Mouse (Mus musculus): Measurements from ENCODE around the gene Il1rapl2.
A peak's percentile ranks its signal among the peaks of the same experiment; 100 is the strongest.

Il1rapl2 gene

DNA sequence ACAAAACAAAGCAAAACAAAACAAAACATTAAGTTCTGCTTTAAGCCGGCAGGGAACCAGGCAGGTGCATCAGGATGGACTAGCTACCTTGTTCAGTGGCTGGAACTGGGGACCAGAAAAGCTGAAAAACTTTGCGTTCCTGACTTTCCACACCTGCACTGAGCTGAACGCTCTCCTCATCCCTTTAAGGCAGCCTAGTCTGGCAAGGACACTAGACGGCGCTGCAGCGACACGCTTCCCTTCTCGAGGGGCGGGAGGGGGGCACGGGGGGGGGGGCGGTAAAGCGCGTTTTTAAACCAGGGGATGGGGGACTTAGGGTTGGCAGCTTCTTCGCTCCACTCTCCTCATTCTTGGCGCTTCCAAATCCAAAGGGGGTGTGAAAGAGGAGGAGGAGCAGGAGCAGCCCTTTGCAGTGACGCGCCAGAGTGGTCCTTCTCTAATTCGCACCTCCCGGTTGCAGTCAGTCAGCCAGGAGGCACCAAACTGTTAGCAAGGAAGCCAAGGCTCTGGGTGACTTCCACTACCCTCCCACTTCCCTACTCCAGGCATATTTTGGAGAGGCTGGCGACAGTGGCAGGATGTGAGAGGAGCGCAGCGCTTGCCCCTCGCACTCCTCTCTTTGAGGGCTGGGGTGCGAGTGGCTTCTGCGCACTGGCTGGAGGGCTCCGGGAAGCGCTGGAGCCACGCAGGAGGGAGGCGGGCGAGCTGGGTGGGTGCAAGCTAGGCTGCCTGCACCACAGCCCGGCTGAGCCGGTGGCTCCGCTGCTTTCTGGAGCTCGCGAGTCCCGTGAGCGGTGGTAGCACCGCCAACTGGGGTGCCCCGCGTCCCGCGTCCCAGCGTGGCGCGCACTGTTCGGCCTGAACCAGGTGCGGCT, at the start of gene Il1rapl2:
Gene Il1rapl2, plus strand, starts transcription at position 288 of the 875 bp plus-strand sequence.
- DNase-seq (ENCODE audit: low read depth, low spot score): no peak

DNA sequence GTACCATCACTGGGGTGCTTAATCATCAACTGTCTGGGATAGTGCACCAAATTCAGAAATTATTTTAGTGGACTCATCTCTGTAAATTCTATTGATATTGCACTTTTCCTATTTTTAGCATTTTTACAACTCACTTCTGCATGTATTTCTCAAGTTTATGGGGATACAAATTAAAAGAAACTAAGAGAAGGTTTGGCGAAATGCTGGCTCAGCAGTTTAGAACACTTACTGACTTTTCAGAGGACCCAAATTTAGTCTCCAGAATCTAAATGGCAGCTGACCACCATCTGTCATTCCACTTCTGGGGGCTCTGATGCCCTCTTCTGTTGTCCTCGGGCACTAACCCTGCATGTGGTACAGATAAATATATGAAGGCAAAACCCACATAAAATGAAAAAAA, 22.1 kb upstream of the Il1rapl2 start:
- DNase-seq (ENCODE audit: low read depth, low spot score): no peak

DNA sequence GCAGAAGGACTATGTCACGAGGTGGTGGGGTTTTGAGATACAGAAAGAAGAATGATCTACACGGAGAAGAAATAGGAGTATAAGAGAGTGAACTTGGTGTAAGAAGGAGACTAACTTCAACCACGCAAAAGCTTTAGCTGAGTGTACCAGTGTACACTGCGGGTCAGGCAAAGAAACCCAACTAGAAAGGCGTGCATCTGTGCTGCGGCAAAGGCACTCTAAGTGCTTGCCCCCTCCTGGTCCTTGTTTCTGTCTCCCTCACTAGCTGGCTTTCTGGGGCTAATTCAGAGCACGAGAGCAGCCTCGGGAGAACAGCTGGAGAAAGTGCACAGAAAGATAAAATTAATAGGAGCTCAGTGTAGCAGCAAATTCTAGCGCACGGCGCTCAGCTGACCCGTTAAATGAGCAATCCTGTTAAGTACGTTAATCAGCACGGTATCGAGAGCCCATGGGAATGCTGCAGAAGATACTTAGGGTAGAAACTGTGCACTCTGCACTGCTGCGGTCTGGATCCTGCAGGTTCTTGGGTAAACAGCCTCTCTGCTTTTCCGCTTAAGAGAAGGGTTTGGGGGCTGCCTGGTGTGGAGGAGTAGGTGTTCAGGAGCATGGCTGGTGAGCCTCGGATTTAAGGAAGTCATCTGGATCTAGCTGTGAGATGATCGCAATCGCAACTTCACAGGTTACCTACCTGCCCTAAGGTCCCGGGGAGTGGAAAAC, 778 bp upstream of the Il1rapl2 start:
- no peak for DNase-seq (ENCODE audit: low read depth, low spot score)

DNA sequence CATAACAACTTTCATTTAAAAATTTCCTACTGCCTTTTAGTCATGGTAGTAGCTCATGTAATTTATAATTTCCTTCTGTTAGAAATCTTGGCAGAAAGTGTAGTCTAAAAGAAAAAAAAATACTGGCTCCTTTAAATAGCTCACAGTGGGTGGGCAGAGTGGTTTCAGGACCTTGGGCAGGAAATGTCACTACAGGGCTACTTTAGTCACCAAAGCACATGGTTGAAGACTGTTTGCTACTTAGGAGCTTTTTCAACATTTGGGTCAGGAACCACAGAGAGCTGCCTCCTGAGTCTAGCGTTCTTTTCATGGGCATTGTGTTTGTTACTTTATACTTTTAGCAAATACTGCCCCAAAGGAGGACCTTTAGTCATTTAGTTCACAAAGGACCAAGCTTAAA, 12.2 kb downstream of the Il1rapl2 start:
- DNase-seq (ENCODE audit: low read depth, low spot score): no peak

DNA sequence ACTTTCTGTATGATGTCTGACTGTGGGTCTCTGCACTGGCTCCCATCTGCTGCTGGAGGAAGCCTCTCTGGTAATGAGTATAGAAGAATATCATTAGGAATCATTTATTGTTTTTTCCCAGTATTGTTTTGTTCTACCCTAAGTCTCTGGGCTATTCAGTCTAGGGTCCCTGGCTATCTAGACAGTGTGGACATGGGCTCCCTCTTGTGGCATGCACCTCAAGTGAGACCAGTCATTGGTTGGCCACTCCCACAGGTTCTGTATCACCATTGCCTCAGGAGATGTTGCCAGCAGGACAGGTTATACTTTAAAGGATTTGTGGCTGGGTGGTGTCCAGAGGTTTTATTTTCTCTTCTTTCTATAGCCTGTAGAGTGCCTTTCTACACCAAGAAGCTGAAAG, 50.3 kb downstream of the Il1rapl2 start:
- DNase-seq (ENCODE audit: low read depth, low spot score): peak; percentile 7

DNA sequence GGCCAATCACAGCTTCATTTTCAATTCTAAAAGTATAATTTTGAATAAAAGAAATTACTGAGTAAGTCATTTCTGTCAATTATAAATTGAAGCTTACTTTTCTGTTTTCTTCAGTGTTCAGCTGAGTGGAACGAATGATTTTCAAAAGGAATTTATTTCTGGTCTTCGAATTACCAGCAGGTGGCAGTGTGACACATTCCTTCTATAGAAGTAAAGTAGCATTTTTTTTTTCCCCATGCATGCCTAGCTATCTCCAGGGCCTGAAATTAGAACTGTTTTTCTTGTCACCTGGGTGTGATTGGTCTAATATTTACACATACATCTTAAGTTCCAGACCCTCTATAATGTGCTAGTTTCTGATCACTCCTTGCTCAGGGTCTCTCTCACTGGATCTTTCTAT, 96.6 kb downstream of the Il1rapl2 start:
- peak; percentile 35 for DNase-seq (ENCODE audit: low read depth, low spot score)

DNA sequence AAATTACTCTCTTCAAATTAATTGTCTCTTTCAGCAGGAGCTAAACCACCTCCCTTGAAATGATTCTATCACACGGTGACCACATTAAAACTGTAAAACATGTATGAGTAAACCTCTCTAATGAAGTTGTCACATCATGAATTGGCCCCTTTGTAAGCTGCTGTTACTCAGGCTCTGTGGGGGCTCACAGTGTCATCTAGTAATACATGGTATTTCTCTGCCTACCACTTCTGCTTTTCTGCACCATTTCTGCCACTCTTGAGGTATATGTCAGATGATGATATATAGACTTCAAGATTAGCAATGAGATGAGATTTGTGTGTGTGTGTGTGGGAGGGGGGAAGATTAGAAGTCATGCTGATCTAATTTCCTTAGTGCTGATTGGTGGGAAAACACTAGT, 117.6 kb downstream of the Il1rapl2 start:
- no peak for DNase-seq (ENCODE audit: low read depth, low spot score)

DNA sequence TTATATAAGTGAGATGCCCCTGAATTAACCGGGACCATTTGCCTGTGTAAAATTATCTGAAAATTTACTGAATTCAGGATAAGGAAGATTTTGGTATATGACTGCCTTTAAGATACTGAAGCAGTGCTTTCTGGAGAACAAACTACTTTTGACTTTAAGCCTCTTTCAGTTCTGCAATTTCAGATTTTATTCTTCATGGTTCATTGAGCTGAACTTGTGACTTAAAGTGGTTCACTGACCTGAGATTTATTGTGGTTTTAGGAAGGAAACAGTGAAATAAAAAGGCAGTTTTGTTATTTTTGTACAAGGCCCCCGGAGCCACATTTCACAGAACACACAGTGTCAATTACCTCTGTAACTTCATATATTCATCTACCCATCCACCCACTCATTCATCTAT, 129.6 kb downstream of the Il1rapl2 start:
- no peak for DNase-seq (ENCODE audit: low read depth, low spot score)

DNA sequence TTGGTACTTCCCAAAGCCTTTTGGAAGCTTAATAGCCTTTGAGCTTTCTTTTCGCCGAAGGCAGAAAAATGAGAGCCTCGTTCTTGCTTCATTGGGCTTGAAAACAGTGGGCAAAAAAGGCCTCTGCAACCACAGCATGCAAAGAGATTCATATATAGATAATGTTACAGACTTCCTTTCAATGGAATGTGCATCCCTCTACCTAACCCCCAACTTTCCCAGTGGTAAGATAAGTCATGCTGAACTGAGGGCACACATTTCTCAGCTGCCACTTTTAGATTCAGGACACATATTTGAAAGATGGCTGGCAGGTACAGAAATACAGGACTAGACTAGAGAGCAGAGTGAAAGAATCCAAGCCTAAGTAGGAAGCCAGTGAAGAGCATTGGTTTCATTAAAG, 185.1 kb downstream of the Il1rapl2 start:
- DNase-seq (ENCODE audit: low read depth, low spot score): no peak

DNA sequence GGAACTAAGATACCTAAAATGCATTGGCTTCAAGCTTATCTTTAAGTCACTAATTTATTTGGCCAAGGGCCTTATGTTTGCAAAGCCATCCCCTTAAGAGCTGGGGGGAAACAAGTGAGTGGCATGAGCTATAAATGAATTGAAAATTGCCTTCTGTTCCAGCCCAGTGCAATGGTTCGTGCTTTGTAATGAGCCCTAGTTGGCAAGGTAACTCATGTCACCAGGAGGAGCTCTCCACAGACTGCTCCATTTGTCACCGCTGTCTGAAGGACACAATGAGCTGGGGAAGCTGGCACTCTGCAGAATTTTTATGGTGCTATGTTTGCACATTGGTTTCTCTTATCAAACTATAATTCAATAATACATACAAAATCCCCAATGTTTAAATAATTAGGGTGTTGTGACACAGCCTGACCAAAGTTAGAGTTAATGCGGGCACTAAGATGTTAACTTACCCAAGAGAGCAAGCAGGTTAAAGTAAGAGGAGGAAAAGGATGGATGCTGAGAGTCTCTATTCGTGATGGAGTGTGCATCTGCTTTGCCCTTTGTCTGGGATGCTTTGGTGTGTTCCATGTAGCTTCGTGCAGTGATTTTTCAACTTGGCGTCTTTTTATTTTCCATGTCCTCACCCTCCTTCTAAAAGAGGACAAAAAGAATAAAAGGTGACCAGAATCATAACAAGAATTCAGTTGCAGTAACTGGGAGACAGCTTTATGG, 235.2 kb downstream of the Il1rapl2 start:
- DNase-seq (ENCODE audit: low read depth, low spot score): no peak

DNA sequence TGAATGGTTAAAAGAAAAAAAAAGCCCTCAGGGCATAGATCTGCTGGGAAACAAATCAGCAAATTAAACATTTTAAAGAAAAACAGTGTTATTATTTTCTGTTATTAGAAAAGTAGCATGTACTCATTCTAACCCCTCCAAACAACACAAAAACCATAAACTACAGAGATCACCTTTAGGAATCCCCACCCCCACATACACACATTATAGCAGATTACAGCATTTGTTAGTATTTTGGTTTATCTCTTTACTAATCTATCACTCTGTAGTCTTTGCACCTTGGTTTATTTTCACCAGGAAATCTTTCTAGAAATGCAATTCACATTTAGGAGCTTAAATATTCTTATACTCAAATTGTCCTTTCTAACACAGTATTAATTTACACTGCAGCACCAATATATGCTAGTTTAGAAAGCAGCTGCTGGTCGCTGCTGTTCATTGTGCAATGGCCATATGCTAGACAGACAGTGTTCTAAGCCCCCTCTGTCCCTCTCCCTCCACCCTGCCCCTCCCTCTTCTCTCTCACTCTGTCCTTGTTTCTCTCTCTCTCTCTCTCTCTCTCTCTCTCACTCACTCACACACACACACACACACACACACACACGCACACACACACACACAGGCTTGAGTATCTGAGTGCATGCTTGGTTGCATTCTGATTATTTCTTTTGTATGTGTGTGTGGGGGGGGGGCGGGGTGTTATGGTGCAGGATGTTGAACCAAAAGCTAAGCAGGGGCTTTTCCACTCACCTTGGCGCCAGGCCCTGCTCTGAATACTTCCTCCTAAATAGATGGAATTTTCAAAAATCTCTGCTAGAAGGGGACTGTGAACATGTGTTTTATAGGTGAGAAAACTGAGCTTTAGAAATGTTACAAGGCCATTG, 236.1 kb downstream of the Il1rapl2 start:
- no peak for DNase-seq (ENCODE audit: low read depth, low spot score)

DNA sequence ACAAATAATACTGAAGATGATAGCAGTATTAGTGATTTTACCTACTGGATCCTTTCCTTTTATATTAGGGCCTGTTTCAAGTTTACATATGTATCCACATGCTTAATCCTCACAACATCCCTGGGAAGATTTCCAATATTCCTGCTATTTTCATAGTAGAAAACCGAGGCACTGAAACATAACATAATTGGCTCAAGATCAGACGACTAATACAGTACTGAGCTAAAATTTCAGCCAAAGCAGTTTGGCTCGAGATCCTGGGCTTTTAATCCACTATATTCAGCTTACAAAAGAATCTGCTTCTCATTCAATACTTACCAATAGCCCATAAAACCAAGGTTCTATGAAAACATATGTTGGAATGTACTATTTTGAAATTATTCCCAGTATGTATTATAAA, 239.1 kb downstream of the Il1rapl2 start:
- DNase-seq (ENCODE audit: low read depth, low spot score): no peak

DNA sequence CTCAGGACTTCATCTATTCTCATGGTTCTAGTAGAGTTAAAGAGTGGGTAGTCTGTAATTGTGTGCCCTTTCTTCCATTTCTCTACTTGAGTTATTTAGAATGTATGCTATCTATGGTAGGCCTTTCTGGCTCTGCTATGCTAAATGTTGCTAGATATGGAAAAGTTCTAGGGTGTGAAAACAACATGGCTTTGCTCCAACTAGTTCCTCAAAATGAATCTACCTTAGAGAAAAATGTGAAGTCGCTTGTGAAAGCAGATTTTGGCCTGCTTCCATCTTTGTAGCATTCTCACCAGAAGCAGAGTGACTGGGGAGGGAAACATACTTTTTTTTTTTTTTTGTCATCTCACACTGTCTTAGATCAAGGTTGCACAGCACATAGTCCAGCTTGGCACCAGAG, 241.7 kb downstream of the Il1rapl2 start:
- DNase-seq (ENCODE audit: low read depth, low spot score): no peak

DNA sequence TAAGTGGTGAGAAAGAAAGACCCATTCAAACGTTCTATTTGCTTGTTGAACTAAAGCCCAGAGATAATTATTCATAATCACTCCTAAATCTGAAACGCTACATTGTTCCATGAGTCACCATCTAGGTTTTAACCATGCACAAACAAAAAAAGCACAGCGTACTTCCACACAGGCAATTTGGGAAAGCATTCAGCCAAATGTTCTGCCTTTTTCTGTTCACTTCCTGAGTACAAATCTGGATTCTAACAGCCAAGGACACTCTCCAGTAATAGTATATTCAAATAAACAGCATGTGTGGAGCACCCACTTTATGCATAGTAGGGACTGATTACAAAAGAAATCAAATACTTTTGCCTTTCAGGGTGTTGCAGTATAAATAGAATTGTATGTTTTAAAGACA, 278.5 kb downstream of the Il1rapl2 start:
- no peak for DNase-seq (ENCODE audit: low read depth, low spot score)

DNA sequence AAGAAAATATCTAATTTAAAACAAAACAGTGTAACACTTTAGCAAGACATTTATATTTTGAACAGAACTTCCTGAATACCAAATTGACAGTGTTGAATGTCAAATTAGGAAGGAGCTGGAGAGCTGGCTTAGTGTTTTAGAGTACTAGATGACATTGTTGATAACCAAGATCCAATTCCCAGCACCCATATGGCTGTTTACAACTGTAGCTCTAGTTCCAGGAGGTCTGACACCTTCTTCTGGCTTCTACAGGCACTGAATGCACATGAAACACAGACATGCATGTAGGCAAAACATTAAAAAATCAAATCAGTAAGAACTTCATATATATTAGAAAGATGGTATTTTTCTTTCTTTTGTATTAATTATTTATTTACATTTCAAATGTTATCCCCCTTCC, 353.1 kb downstream of the Il1rapl2 start:
- no peak for DNase-seq (ENCODE audit: low read depth, low spot score)

DNA sequence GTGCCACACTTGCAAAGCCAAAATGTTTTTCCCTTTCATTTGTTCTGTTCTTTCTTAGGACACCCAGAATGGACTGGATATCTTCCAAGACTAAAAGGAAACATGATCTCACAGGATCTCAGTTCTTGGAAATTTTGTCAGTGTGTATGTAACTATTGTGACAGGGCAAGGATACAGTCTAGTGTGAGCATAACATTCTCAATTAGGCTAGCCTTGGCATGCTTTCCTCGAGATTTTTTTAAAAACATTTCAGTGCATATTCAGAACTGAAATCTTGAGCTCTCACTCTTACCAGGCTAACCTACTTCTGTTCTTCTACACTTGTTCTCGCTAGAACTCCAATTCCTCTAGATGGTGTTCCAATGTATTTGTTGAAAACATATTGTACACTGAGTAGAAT, 356.4 kb downstream of the Il1rapl2 start:
- no peak for DNase-seq (ENCODE audit: low read depth, low spot score)

DNA sequence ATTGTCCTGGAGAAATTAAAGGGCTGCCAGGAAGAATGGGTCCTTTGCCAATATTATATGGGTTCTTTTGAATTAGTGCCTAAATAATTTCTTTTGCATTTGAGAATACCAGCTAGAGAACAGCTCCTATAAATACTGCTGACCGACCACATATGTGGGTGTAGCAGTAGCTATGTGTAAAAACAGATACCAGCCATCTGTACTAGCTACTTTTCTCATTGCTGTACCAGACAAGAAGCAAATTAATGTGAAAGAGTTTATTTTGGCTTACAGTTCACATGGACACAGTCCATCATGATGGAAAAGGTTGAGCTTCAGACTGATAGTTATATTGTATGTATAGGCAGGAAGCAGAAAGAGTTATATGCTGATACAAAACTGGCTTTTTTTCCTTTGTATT, 377.3 kb downstream of the Il1rapl2 start:
- no peak for DNase-seq (ENCODE audit: low read depth, low spot score)

DNA sequence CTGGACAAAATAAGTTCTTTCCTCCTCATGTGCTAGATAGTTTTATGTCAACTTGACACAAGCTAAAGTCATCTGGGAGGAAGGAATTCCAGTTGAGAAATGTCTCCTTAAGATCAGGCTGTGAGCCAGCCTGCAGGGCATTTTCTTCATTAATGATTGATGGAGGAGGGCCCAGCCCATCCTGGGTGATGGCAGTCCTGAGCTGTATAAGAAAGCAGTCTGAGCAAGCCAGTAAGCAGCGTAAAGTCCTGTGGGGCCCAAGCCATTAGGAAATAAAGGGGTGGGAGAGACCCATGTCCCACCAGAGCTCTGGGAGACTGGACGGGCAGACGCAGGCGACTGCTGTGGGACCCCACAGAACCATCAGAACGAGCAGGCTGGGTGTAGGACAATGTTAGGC, 400.9 kb downstream of the Il1rapl2 start:
- no peak for DNase-seq (ENCODE audit: low read depth, low spot score)

DNA sequence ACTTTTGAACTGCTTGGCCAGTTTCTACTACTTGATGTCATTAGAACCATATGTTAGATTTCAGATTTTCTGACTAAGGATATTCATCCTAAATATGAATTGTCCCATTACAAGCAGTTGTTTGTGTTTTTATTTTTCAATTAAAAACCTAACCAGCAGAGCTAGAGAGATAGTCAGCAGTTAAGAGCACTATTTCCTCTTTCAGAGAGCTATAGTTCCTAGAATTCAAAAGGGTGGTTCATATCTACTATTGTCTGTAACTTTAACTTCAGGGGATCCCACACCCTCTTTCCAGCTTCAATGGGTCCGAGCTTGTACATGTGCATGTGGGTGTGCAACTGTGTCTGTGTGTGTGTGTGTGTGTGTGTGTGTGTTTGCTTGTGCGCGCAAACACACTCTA, 472.7 kb downstream of the Il1rapl2 start:
- no peak for DNase-seq (ENCODE audit: low read depth, low spot score)

DNA sequence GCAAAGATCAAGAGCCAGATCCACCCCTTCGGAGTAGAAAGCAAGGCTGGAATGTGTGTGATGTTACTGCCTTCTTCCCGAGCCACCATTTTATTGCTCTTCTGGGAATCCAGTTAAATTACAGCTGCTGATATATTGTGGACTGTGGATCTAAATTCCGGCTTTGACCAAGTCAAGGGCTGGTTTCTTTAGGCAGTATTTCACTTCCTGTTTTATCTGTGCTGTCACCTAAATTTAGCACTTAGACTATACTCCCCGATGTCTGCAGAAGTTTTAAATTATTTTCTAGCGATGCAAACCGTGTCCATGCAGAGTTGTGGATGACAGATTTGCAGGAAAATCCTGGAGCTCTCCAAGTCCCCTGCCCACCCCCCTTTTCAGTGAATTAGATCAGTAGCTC, 533.5 kb downstream of the Il1rapl2 start:
- no peak for DNase-seq (ENCODE audit: low read depth, low spot score)

DNA sequence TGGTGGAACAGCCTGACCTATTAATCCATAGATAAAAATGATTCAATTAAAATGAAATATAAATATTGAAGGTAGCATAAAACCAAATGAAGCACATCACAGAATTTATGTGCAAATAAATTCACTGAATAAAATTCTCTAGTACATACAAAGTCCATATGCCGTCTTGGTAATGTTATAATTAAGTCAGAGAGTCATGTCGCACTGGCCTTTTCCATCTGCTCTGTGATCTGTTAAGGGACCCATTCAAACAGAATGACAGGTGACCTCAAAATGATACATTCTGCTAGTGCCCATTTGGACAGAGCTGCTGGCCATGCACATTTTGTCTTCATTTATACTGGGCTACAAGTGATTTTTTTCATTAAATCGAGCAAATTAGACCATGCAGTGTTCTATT, 534.3 kb downstream of the Il1rapl2 start:
- no peak for DNase-seq (ENCODE audit: low read depth, low spot score)

All from 3T3-L1 (cell line).